Mouse (Mus musculus) megakaryocyte, adult 5-6 weeks (primary cell): ENCODE measurements around the gene Garem2. TPM values are rescaled to one million over a fixed set of nuclear protein-coding genes. Genes with fewer than 3 reads are reported as not detected.

Experiments used
- ATAC-seq: 2 replicates; pipeline ENCODE4 v1.8.0; 2016; ENCODE audit warnings: mild to moderate bottlenecking, inconsistent platforms; ENCODE audit not compliant: poor library complexity, severe bottlenecking
- total RNA-seq, 2 experiments: library from RNA; stranded (forward) in 1 of 2; stranded (reverse) in 1 of 2; fragments of 153-499, 151-499 nt in 1 of 2; fragments of 221-1000, 200-1000 nt in 1 of 2; gene quantifications; 2 replicates each; pipeline versions ENCODE4 v1.2.3 to v1.2.4; 2015 to 2017

The Garem2 gene
- total RNA-seq, 2 experiments from 2014 or later: not detected

GRCm38 (mm10) chr5:30152007-30152406, 47.0 kb downstream of the Garem2 start:
- no peak for ATAC-seq

GRCm38 (mm10) chr5:30152413-30152812, 47.5 kb downstream of the Garem2 start:
- ATAC-seq: no peak

- ATAC-seq: no peak
These were observed 48.3 kb downstream of the Garem2 start for GRCm38 (mm10) chr5:30153222-30153621.

GRCm38 (mm10) chr5:30154013-30154412, 49.1 kb downstream of the Garem2 start:
- no peak for ATAC-seq

- ATAC-seq: peak; percentile 94
These were observed 49.8 kb downstream of the Garem2 start, which contains the start of the genes Hadha and Hadhb for GRCm38 (mm10) chr5:30154474-30155394. Gene Hadha, minus strand, starts transcription at chr5:30155162. Gene Hadhb, plus strand, starts transcription at chr5:30155248.

GRCm38 (mm10) chr5:30155395-30155792, 50.4 kb downstream of the Garem2 start:
- 0 out of 2 replicates have a peak, but pooled peaks have one; percentile 27 for ATAC-seq

- ATAC-seq: peak; percentile 12
These were observed 51.1 kb downstream of the Garem2 start for GRCm38 (mm10) chr5:30155821-30156629.

GRCm38 (mm10) chr5:30159601-30160000, 54.6 kb downstream of the Garem2 start:
- no peak for ATAC-seq

- ATAC-seq: no peak
These were observed 56.9 kb downstream of the Garem2 start for GRCm38 (mm10) chr5:30161836-30162235.

- ATAC-seq: no peak
These were observed 57.4 kb downstream of the Garem2 start for GRCm38 (mm10) chr5:30162339-30162738.

GRCm38 (mm10) chr5:30165234-30165946, 60.4 kb downstream of the Garem2 start:
- ATAC-seq: no peak

Other genes starting within 250 kb of the Garem2 start
- gene Il6, start 92.0 kb upstream of the Garem2 start, total RNA-seq (2015): 14.1 and 24.4 TPM in 2 replicates
- gene Il6, start 92.0 kb upstream of the Garem2 start, total RNA-seq (2017): 9.5 and 11.1 TPM in 2 replicates
- 123 and 146 TPM in 2 replicates for gene Tyms, start 31.5 kb upstream of the Garem2 start, total RNA-seq (2015)
- gene Tyms, start 31.5 kb upstream of the Garem2 start, total RNA-seq (2017): 91.0 and 114 TPM in 2 replicates
- gene 3110082J24Rik, start 925 bp downstream of the Garem2 start, total RNA-seq (2015): not detected in 2 replicates
- gene 3110082J24Rik, start 925 bp downstream of the Garem2 start, total RNA-seq (2017): not detected in 2 replicates
- gene Hadha, start 50.0 kb downstream of the Garem2 start, total RNA-seq (2015): 45.5 and 46.4 TPM in 2 replicates
- 119 and 133 TPM in 2 replicates for gene Hadha, start 50.0 kb downstream of the Garem2 start, total RNA-seq (2017)
- gene Hadhb, start 50.1 kb downstream of the Garem2 start, total RNA-seq (2015): 44.1 and 50.8 TPM in 2 replicates
- 56.8 and 66.5 TPM in 2 replicates for gene Hadhb, start 50.1 kb downstream of the Garem2 start, total RNA-seq (2017)
- not detected in 2 replicates for gene Adgrf3, start 100.6 kb downstream of the Garem2 start, total RNA-seq (2015)
- not detected in 2 replicates for gene Adgrf3, start 100.6 kb downstream of the Garem2 start, total RNA-seq (2017)
- 16.1 and 17.2 TPM in 2 replicates for gene Selenoi, start 127.4 kb downstream of the Garem2 start, total RNA-seq (2015)
- 29.2 and 37.1 TPM in 2 replicates for gene Selenoi, start 127.4 kb downstream of the Garem2 start, total RNA-seq (2017)
- 0.11 TPM in 1 of 2 replicates, not detected in the other for gene Drc1, start 176.2 kb downstream of the Garem2 start, total RNA-seq (2015)
- 0.28 TPM in 1 of 2 replicates, not detected in the other for gene Drc1, start 176.2 kb downstream of the Garem2 start, total RNA-seq (2017)